Mouse (Mus musculus) ES-Bruce4 (cell line): Measurements from ENCODE around the gene Scel.

Experiments
- CTCF ChIP-seq: IDR thresholded peaks from one replicate; pipeline ENCODE4 v1.8.1; 2011; ENCODE audit warnings: low read depth, low read length
- EP300 ChIP-seq: IDR thresholded peaks from 2 replicates; pipeline ENCODE4 v1.6.1; 2011; ENCODE audit warnings: low read depth, low read length; ENCODE audit not compliant: insufficient read depth

DNA sequence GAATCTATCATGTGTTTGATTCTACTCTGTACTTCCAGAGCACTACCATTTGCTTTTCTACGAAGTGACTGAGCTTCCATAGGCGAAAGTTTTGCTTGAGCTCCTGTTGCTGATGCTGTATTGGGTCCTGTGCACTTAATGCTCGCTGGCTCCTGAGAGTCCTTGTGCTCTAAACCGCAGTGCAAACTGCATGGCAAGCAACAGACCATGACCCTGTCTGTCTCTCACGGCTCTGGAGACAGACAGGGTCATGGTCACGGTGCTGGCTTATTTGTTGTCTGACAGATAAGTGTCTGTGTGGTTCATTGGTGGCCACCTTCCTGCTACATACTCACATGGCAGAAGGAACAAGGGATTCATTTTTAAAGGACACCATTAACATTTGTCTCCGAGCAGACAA, 37.8 kb upstream of the Scel start:
- TF ChIP-seq EP300 (no peak), CTCF (no peak)
